Mouse (Mus musculus): ENCODE results near the gene Capn11. TPM values are rescaled to one million over a fixed set of nuclear protein-coding genes. Genes with fewer than 3 reads are reported as not detected.

Gene Capn11
- polyA plus RNA-seq, 1 experiment from 2014 or later = 1.1 TPM

- Histone ChIP-seq H3K4me1 (peaks cover 28% of the 10 kb centered on the region), H3K4me3 (replicated peaks) (no peak overlapping the region), H3K4me2 (no peak overlapping the region), H3K36me3 (replicated peaks) (peaks cover 13% of the 10 kb centered on the region), H3K27me3 (no peaks in the 10 kb centered on the region), H3K27ac (no peak overlapping the region), H3K9ac (no peak overlapping the region), H3K9me3 (no peaks in the 10 kb centered on the region; the same call in 1 of the 2 replicates)
- WGBS = 73% methylated on average over 6 of the region's 6 CpGs
- ATAC-seq (ENCODE audit: low FRiP score) = no peak
Measured at GRCm38 (mm10) chr17:45582715-45583355, 76.3 kb downstream of the Capn11 start.

GRCm38 (mm10) chr17:45582188-45582587, 76.9 kb downstream of the Capn11 start:
- no peak for ATAC-seq (ENCODE audit: low FRiP score)
- Histone ChIP-seq H3K27ac (no peak overlapping the region), H3K36me3 (replicated peaks) (peaks cover 11% of the 10 kb centered on the region), H3K9ac (no peak overlapping the region), H3K27me3 (no peaks in the 10 kb centered on the region), H3K4me1 (peaks cover 28% of the 10 kb centered on the region), H3K9me3 (no peaks in the 10 kb centered on the region; the same call in 1 of the 2 replicates), H3K4me2 (no peak overlapping the region), H3K4me3 (replicated peaks) (no peak overlapping the region)
- WGBS = 95% methylated on average over 6 of the region's 6 CpGs

- Histone ChIP-seq H3K36me3 (replicated peaks) (0 out of 2 replicates have a peak, but pooled peaks cover 4% of the 10 kb centered on the region), H3K4me2 (no peak overlapping the region), H3K4me3 (replicated peaks) (no peak overlapping the region), H3K27me3 (no peaks in the 10 kb centered on the region), H3K4me1 (peaks cover 28% of the 10 kb centered on the region), H3K9ac (no peak overlapping the region), H3K27ac (no peak overlapping the region), H3K9me3 (no peaks in the 10 kb centered on the region; the same call in 1 of the 2 replicates)
- no peak for ATAC-seq (ENCODE audit: low FRiP score)
- 18% methylated on average over 2 of the region's 2 CpGs for WGBS
Measured at GRCm38 (mm10) chr17:45581567-45581983, 77.5 kb downstream of the Capn11 start.

GRCm38 (mm10) chr17:45580958-45581477, 78.1 kb downstream of the Capn11 start:
- Histone ChIP-seq H3K9ac (no peak overlapping the region), H3K4me3 (replicated peaks) (no peak overlapping the region), H3K4me2 (no peak overlapping the region), H3K27me3 (no peaks in the 10 kb centered on the region), H3K36me3 (replicated peaks) (no peaks in the 10 kb centered on the region), H3K9me3 (no peaks in the 10 kb centered on the region), H3K27ac (no peak overlapping the region), H3K4me1 (peaks cover 27% of the 10 kb centered on the region)
- ATAC-seq (ENCODE audit: low FRiP score) = no peak
- WGBS = 55% methylated on average over 12 of the region's 12 CpGs

Other genes starting within 250 kb of the Capn11 start
- gene Cdc5l, start 225.6 kb downstream of the Capn11 start, polyA plus RNA-seq (2016; fragmentation: Nextera tagmentation; extraction: Ambion mirVana) = 79.9 and 82.6 TPM in 2 replicates
- 1.1 and 1.8 TPM in 2 replicates for gene Spats1, start 183.9 kb downstream of the Capn11 start, polyA plus RNA-seq (2016; fragmentation: Nextera tagmentation; extraction: Ambion mirVana)
- gene Aars2, start 152.5 kb downstream of the Capn11 start, polyA plus RNA-seq (2016; fragmentation: Nextera tagmentation; extraction: Ambion mirVana) = 22.8 and 26.5 TPM in 2 replicates
- 1.1 and 2.4 TPM in 2 replicates for gene Tcte1, start 135.9 kb downstream of the Capn11 start, polyA plus RNA-seq (2016; fragmentation: Nextera tagmentation; extraction: Ambion mirVana)
- gene Tmem151b, start 109.6 kb downstream of the Capn11 start, polyA plus RNA-seq (2016; fragmentation: Nextera tagmentation; extraction: Ambion mirVana) = 8.5 and 13.4 TPM in 2 replicates
- 5.5 and 5.7 TPM in 2 replicates for gene Nfkbie, start 103.6 kb downstream of the Capn11 start, polyA plus RNA-seq (2016; fragmentation: Nextera tagmentation; extraction: Ambion mirVana)
- gene Slc35b2, start 95.5 kb downstream of the Capn11 start, polyA plus RNA-seq (2016; fragmentation: Nextera tagmentation; extraction: Ambion mirVana) = 91.0 and 91.7 TPM in 2 replicates
- gene Hsp90ab1, start 86.1 kb downstream of the Capn11 start, polyA plus RNA-seq (2016; fragmentation: Nextera tagmentation; extraction: Ambion mirVana) = 1,580 and 1,603 TPM in 2 replicates
- gene Slc29a1, start 59.7 kb downstream of the Capn11 start, polyA plus RNA-seq (2016; fragmentation: Nextera tagmentation; extraction: Ambion mirVana) = 50.2 and 52.0 TPM in 2 replicates
- 0.24 TPM in 1 of 2 replicates, not detected in the other for gene Mymx, start 57.2 kb downstream of the Capn11 start, polyA plus RNA-seq (2016; fragmentation: Nextera tagmentation; extraction: Ambion mirVana)
- gene Mrpl14, start 27.0 kb upstream of the Capn11 start, polyA plus RNA-seq (2016; fragmentation: Nextera tagmentation; extraction: Ambion mirVana) = 98.8 and 112 TPM in 2 replicates
- 85.7 and 89.3 TPM in 2 replicates for gene Tmem63b, start 27.6 kb upstream of the Capn11 start, polyA plus RNA-seq (2016; fragmentation: Nextera tagmentation; extraction: Ambion mirVana)
- 0.83 TPM in 1 of 2 replicates, not detected in the other for gene 1600014C23Rik, start 74.5 kb upstream of the Capn11 start, polyA plus RNA-seq (2016; fragmentation: Nextera tagmentation; extraction: Ambion mirVana)